Mouse (Mus musculus) hindbrain, embryonic 15.5 days (tissue): Measurements from ENCODE around the gene Jdp2. TPM values are rescaled to one million over a fixed set of nuclear protein-coding genes. Genes with fewer than 3 reads are reported as not detected.
A peak's percentile ranks its signal among the peaks of the same experiment; 100 is the strongest.

Experiments
- ATAC-seq: fragments of 200-750 bp; cut with Nextera tagmentation; 2 replicates; pipeline ENCODE4 v1.8.0; 2017; ENCODE audit warnings: low read depth, moderate number of reproducible peaks, moderate TSS enrichment; ENCODE audit not compliant: low FRiP score
- H3K27ac ChIP-seq: fragments of 300-500 bp; sonication (generic); replicated peaks from 2 replicates; pipeline ENCODE4 v1.5.1; 2015; ENCODE audit warnings: mild to moderate bottlenecking, inconsistent platforms
- H3K27me3 ChIP-seq: fragments of 300-500 bp; sonication (generic); 2 replicates; pipeline ENCODE4 v1.6.1; 2015; ENCODE audit warnings: control low read depth, inconsistent platforms
- H3K36me3 ChIP-seq: fragments of 300-500 bp; sonication (generic); 2 replicates; pipeline ENCODE4 v1.6.1; 2015; ENCODE audit warnings: control low read depth, inconsistent platforms
- H3K4me1 ChIP-seq: fragments of 300-500 bp; sonication (generic); replicated peaks from 2 replicates; pipeline ENCODE4 v1.6.1; 2015; ENCODE audit warnings: control low read depth, inconsistent platforms
- H3K4me2 ChIP-seq: fragments of 300-500 bp; sonication (generic); 2 replicates; pipeline ENCODE4 v1.6.1; 2015; ENCODE audit warnings: moderate library complexity, mild to moderate bottlenecking, inconsistent platforms
- H3K4me3 ChIP-seq: fragments of 300-500 bp; sonication (generic); 2 replicates; pipeline ENCODE4 v1.5.1; 2015; ENCODE audit warnings: mild to moderate bottlenecking, inconsistent platforms
- H3K9ac ChIP-seq: fragments of 300-500 bp; sonication (generic); 2 replicates; pipeline ENCODE4 v1.6.1; 2015; ENCODE audit warnings: inconsistent platforms
- H3K9me3 ChIP-seq: fragments of 300-500 bp; sonication (generic); 2 replicates; pipeline ENCODE4 v1.6.1; 2016; ENCODE audit warnings: control low read depth, inconsistent platforms
- WGBS: fragments of 180-500 bp; shearing (Covaris S2); methylation state at CpG from one replicate; pipeline ENCODE4 v1.1.7; 2015; 5-methylcytosine and 5-hydroxymethylcytosine counted together
- polyA plus RNA-seq: library from polyadenylated mRNA; unstranded; fragments of >200 nt; fragmentation: Nextera tagmentation; extraction: Ambion mirVana; gene quantifications from 2 replicates; pipeline ENCODE4 v1.2.1, GENCODE M21; 2015

Jdp2 gene
- polyA plus RNA-seq, 1 experiment from 2014 or later: 0.54 TPM

DNA sequence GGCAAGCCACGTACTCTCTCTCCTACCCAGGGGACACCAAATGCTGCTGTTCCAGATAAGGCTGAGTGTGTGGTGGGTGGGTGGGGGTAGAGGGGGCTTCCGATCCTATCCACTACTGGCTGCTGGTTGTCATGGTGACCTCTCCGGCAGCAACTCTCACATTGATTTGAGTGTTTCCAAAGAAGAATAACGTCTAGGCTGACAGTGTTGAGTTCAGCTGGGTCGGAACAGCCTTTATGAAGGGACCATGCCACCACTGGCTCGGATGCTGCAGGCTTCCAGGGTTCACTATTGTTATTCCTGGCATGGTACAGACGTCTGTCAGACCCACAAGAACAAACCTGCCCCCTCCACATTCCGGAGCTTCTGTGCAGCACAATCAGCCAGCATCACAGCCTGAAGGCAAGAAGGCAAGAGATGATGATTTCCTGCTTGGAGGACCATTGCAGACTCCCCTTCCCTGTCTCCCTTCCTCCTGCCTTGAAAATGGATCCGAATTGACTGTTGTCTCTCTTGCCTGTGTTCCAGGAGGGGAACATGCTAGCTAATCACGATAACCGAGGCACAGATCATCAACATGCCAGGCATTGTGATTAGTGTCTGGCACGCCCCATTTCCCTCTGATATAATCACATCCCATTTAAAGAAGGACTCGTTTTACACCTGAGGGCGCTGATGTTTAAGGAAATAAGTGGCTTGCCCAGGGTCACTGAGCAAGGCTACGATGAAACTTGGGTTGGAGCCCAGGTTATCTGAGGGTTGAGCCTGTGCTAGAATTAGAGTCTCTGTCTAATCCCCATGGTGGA, 17.4 kb upstream of the Jdp2 start:
- Histone ChIP-seq H3K9ac (no peak overlapping the region), H3K36me3 (no peaks in the 10 kb centered on the region), H3K4me3 (no peak overlapping the region), H3K27me3 (no peaks in the 10 kb centered on the region), H3K9me3 (no peaks in the 10 kb centered on the region), H3K4me2 (peak overlapping the region; percentile 33), H3K4me1 (peaks cover 17% of the 10 kb centered on the region), H3K27ac (peak overlapping the region; percentile 79)
- ATAC-seq: peak; percentile 82
- WGBS: 17% methylated on average over 15 of the region's 15 CpGs

GRCm38 (mm10) chr12:85582067-85582316, 16.8 kb upstream of the Jdp2 start:
- no peak overlapping the region for H3K9ac ChIP-seq
- H3K27me3 ChIP-seq: no peaks in the 10 kb centered on the region
- no peak overlapping the region for H3K4me3 ChIP-seq
- H3K4me1 ChIP-seq: peaks cover 17% of the 10 kb centered on the region
- H3K9me3 ChIP-seq: no peaks in the 10 kb centered on the region
- 28% methylated on average over 5 of the region's 5 CpGs for WGBS
- peak overlapping the region; percentile 33 for H3K4me2 ChIP-seq
- no peaks in the 10 kb centered on the region for H3K36me3 ChIP-seq
- peak overlapping the region; percentile 79 for H3K27ac ChIP-seq
- 0 out of 2 replicates have a peak, but pooled peaks have one; percentile 6 for ATAC-seq

GRCm38 (mm10) chr12:85585761-85586258, 13.0 kb upstream of the Jdp2 start:
- no peak overlapping the region for H3K27ac ChIP-seq
- no peak overlapping the region for H3K9ac ChIP-seq
- no peaks in the 10 kb centered on the region for H3K36me3 ChIP-seq
- peaks cover 15% of the 10 kb centered on the region for H3K4me1 ChIP-seq
- no peaks in the 10 kb centered on the region for H3K27me3 ChIP-seq
- no peak overlapping the region for H3K4me3 ChIP-seq
- no peak for ATAC-seq
- no peak overlapping the region for H3K4me2 ChIP-seq
- H3K9me3 ChIP-seq: no peaks in the 10 kb centered on the region
- 57% methylated on average over 11 of the region's 11 CpGs for WGBS

GRCm38 (mm10) chr12:85589870-85590382, 8.9 kb upstream of the Jdp2 start:
- WGBS: 80% methylated on average over 5 of the region's 5 CpGs
- no peak overlapping the region for H3K9ac ChIP-seq
- H3K27ac ChIP-seq: no peak overlapping the region
- H3K4me3 ChIP-seq: no peak overlapping the region
- no peaks in the 10 kb centered on the region for H3K4me1 ChIP-seq
- no peaks in the 10 kb centered on the region for H3K9me3 ChIP-seq
- ATAC-seq: no peak
- H3K27me3 ChIP-seq: no peaks in the 10 kb centered on the region
- H3K4me2 ChIP-seq: no peak overlapping the region
- H3K36me3 ChIP-seq: no peaks in the 10 kb centered on the region

- Histone ChIP-seq H3K27ac (no peak overlapping the region), H3K4me2 (no peak overlapping the region), H3K9me3 (no peaks in the 10 kb centered on the region), H3K36me3 (no peaks in the 10 kb centered on the region), H3K4me3 (no peak overlapping the region), H3K9ac (no peak overlapping the region), H3K4me1 (peaks cover 4% of the 10 kb centered on the region), H3K27me3 (no peaks in the 10 kb centered on the region)
- 79% methylated on average over 9 of the region's 9 CpGs for WGBS
- no peak for ATAC-seq
These were observed 5.9 kb upstream of the Jdp2 start for GRCm38 (mm10) chr12:85592943-85593342.

DNA sequence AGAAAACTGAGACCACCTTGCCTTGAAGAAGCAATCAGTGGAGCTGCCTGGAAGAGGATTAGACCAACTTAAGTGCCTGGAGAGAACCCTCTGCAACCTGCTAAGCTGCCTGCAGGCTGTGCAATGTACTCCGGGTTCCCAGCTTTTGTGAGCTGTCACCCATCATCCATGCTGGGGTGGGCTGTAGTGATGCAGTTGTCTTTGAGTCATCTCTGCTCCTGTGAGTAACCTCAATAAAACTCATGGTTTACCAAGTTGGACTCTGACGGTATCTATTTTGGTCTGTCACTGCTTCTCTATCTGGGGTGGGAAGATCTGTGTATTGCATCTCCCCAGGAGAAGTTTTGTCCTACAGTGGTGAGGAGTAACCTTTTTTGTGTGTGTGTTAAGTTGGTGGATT, 4.4 kb upstream of the Jdp2 start:
- 100% methylated on average over 2 of the region's 2 CpGs for WGBS
- no peaks in the 10 kb centered on the region for H3K9me3 ChIP-seq

GRCm38 (mm10) chr12:85598053-85598452, 774 bp upstream of the Jdp2 start:
- no peaks in the 10 kb centered on the region for H3K9me3 ChIP-seq
- peak overlapping the region; percentile 70 for H3K4me2 ChIP-seq
- peak overlapping the region; percentile 95 for H3K27ac ChIP-seq
- ATAC-seq: no peak
- no peaks in the 10 kb centered on the region for H3K27me3 ChIP-seq
- WGBS: 42% methylated on average over 11 of the region's 11 CpGs
- peak overlapping the region; percentile 75; the same call in 1 of the 2 replicates for H3K9ac ChIP-seq
- H3K4me3 ChIP-seq: peak overlapping the region; percentile 63
- H3K36me3 ChIP-seq: no peaks in the 10 kb centered on the region
- peaks cover 45% of the 10 kb centered on the region for H3K4me1 ChIP-seq

More for the DNA sequence above, 4.4 kb upstream of the Jdp2 start:
- Histone ChIP-seq H3K27ac (no peak overlapping the region), H3K4me3 (no peak overlapping the region), H3K27me3 (no peaks in the 10 kb centered on the region), H3K4me1 (peaks cover 11% of the 10 kb centered on the region), H3K4me2 (no peak overlapping the region), H3K36me3 (no peaks in the 10 kb centered on the region), H3K9ac (no peak overlapping the region)
- ATAC-seq: no peak

DNA sequence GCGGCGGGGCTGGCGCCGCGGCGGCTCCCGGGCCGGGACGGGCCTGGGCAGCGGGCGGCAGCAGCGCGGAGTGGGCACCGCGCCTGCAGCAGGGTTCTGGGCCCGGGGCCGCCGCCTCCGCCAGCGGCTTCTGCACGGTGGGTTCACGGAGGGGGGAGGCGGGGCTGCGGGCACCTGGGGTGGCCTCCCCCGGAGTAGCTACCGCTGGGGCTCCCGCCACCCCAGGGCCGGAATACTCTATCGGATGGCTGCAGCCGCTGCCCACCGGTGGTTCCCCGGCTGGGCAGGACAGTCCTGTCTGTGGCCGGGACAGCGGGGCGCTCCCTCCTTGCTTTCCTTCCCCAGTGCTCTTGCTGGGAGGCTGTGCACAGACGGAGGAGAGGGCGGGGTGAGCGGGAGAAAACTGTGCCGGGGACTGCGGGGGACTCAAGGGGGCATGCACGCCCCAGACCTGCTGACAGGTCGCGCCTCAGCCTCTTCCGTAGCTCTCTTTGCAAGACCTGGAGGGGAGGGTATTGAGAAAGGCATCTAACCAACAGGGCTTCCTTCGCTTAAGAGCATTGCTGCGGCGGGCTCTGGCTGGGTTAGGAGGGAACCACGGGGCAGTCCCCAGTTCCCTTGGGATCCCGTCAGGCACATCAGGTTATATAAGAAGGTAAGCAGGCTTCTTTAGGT, 788 bp downstream of the Jdp2 start:
- H3K9ac ChIP-seq: peak overlapping the region; percentile 75
- H3K27me3 ChIP-seq: no peaks in the 10 kb centered on the region
- peaks cover 58% of the 10 kb centered on the region for H3K4me1 ChIP-seq
- H3K4me3 ChIP-seq: peak overlapping the region; percentile 63
- H3K4me2 ChIP-seq: peak overlapping the region; percentile 70
- peak; percentile 71 for ATAC-seq
- H3K9me3 ChIP-seq: no peaks in the 10 kb centered on the region
- peak overlapping the region; percentile 95 for H3K27ac ChIP-seq
- no peaks in the 10 kb centered on the region for H3K36me3 ChIP-seq
- under 1% methylated on average over 44 of the region's 49 CpGs for WGBS

DNA sequence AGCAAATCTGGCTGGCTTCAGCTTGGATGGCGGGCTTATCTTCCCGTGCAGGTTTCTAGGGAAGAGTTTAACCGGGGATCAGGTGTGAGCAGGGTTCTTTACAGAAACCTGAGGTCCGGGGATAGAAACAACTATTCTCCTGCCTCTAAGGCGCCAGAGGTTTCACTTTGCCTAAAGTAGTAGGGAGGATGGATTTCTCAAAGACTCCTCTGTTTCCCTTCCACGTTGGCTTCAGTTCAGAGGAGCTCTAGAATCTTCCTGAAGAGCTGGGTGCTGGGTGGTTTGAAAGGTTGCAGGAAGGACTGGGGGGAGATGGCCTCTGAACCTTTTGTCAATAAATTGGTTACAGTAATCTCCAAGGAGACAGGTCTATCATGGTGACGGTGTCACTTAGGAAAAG, 1.8 kb downstream of the Jdp2 start:
- Histone ChIP-seq H3K27ac (0 out of 2 replicates have a peak overlapping the region, but pooled peaks have one; percentile 20), H3K4me2 (peak overlapping the region; percentile 70), H3K4me3 (peak overlapping the region; percentile 63), H3K36me3 (no peaks in the 10 kb centered on the region), H3K9me3 (no peaks in the 10 kb centered on the region), H3K4me1 (peaks cover 65% of the 10 kb centered on the region), H3K9ac (peak overlapping the region; percentile 75), H3K27me3 (no peaks in the 10 kb centered on the region)
- no peak for ATAC-seq
- WGBS: 43% methylated on average over 7 of the region's 7 CpGs

DNA sequence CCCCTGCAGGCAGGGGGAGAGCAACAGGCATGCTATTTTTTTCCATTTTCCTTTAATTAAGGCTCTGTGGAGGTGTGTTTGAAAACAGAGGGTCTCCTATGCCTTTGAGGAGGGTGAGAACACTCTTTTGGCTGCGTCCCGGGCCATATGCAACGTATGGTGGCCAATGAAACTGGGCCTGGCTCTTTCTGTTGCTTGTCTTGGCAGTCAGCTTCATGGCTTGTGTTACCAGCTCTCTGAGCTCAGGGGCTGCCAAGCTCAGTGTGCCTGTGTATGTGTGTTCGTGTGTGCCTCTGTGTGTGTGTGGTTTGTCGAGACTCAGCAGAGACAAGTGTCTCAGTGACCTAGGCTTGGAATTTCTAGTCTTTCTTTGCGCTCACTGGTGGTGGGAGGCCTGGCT, 2.7 kb downstream of the Jdp2 start:
- ATAC-seq: no peak
- H3K27ac ChIP-seq: no peak overlapping the region
- no peaks in the 10 kb centered on the region for H3K9me3 ChIP-seq
- 80% methylated on average over 6 of the region's 6 CpGs for WGBS
- no peaks in the 10 kb centered on the region for H3K27me3 ChIP-seq
- H3K9ac ChIP-seq: no peak overlapping the region
- 0 out of 2 replicates have a peak overlapping the region, but pooled peaks have one; percentile 70 for H3K4me2 ChIP-seq
- no peaks in the 10 kb centered on the region for H3K36me3 ChIP-seq
- no peak overlapping the region for H3K4me3 ChIP-seq
- peaks cover 65% of the 10 kb centered on the region for H3K4me1 ChIP-seq

GRCm38 (mm10) chr12:85602153-85602552, 3.3 kb downstream of the Jdp2 start:
- H3K4me1 ChIP-seq: peaks cover 65% of the 10 kb centered on the region
- no peak overlapping the region for H3K4me2 ChIP-seq
- H3K27ac ChIP-seq: no peak overlapping the region
- H3K36me3 ChIP-seq: no peaks in the 10 kb centered on the region
- ATAC-seq: no peak
- 85% methylated on average over 2 of the region's 2 CpGs for WGBS
- no peaks in the 10 kb centered on the region for H3K27me3 ChIP-seq
- no peak overlapping the region for H3K9ac ChIP-seq
- no peak overlapping the region for H3K4me3 ChIP-seq
- H3K9me3 ChIP-seq: no peaks in the 10 kb centered on the region

DNA sequence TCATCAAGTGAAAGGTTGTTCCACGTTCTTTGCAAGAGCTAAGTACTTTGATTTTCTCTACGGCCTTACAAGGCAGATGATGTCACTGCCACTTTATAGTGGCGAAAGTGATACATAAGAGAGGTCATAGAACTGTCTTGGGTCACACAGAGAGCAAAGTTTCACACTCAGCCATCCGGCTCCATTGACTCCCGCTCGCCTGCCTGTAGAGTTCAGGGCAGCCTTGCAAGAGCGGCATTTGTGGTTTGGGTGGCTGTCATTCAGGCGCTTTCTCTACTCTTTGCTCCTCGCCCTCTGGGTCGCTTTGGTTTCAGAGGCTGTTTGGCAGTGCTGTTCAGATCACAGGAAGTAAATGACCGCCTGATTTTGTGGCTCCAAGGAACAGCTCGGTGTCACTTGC, 4.0 kb downstream of the Jdp2 start:
- ATAC-seq: no peak
- 84% methylated on average over 12 of the region's 12 CpGs for WGBS
- no peaks in the 10 kb centered on the region for H3K36me3 ChIP-seq
- no peak overlapping the region for H3K4me2 ChIP-seq
- no peaks in the 10 kb centered on the region for H3K9me3 ChIP-seq
- H3K9ac ChIP-seq: no peak overlapping the region
- peaks cover 62% of the 10 kb centered on the region for H3K4me1 ChIP-seq
- H3K4me3 ChIP-seq: no peak overlapping the region
- no peak overlapping the region for H3K27ac ChIP-seq
- no peaks in the 10 kb centered on the region for H3K27me3 ChIP-seq
